Mouse (Mus musculus) left cerebral cortex, adult 11 months (tissue): ENCODE data around the gene G6pc.
"Not testable (repeated sequence)": the region's sequence is repeated elsewhere in the genome, so short reads cannot be mapped to it uniquely, and the experiment has no call there.

Experiments
- DNase-seq: peaks from one replicate; pipeline ENCODE4 v3.0.0; 2022; ENCODE audit warnings: low spot score

G6pc gene

DNA sequence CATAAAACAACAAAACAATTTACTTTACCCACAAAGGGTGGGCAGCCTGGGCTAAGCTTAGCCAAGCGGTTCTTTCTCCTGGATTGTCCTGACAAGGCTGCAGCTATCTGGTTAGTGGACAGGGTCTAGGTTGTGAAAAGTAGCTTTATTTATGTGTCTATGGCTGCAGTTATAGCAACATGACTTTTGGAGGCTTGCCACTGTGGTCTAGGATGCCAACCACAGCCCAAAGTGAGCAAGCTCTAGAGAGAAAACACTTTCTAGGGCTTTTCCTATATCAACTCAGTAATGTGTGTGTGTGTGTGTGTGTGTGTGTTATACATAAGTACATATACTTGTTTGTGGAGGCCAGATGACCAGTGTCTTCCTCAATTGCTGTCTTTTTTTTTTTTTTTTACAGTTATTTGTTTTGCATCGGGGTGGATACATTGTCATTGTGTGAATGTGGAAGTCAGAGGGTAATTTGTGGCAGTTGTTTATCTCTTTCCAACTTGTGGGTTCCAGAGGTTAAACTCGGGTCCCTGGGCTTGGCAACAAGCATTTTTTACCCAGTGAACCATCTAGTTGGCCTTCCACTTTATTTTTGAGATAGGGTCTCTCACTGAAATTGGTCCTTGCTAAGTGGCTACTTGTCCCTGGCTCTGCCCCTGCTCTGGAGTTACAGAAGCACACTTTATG lies 9.7 kb upstream of the G6pc start:
- DNase-seq = no peak

DNA sequence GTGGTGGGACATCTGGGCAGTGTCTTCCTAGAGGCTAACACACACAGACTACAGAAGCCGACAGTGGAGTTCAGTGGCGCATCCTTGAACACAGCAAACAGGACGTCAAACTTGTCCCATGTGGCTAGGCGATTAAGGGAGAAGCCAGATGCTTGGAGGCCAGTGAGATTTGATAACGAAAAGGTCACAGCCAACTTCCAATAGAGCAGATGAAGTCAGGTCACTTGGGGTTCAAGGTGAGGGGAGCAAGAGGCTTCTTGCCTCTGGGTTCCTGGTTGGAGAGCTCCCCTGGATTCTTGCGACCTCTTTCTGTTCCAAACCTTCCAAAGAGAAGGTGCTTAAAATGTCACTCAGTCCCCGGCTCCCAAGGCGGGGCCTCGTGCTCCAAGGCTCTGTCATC lies 7.6 kb upstream of the G6pc start:
- DNase-seq = no peak

DNA sequence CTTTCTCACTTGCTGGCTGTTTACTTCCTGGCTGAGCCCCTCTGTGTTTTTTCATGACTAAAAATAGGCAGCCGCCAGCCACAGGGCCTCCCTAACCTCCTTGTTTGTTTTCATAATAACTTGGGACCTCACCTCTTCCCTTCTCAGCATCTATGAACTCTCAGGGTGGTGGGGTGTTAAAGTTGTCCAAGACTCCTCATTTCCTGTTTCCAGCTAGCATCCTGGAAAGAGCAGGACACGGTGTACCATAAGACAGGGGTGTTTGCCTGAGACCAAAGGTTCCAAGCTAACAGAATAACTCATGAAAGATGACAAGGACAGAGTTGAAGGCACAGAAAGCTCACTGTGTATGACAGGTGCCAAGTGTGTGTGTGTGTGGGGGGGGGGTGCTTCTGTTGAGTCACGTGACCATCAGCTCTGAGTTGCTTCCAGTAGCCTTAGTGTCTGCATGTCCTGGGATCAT lies 6.7 kb upstream of the G6pc start:
- no peak for DNase-seq

DNA sequence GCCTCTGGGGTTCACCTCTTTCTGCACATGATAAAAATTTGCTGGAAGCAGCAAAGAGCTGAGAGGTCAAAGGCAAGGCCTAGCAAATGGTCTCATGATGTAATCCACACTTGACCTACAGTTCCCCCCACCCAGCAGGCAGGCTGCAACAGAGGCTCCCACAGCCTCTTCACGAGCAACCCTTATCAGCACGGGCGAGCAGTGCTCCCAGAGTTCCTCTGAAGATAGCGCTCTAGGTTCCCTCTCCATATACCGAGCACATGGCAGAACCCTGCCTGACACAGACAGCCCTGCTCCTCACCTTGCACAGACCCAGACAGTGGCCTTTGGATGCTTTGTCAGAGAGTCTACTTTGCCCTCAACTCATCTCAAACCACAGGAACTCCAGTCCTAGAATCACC lies 2.8 kb upstream of the G6pc start:
- DNase-seq = no peak

DNA sequence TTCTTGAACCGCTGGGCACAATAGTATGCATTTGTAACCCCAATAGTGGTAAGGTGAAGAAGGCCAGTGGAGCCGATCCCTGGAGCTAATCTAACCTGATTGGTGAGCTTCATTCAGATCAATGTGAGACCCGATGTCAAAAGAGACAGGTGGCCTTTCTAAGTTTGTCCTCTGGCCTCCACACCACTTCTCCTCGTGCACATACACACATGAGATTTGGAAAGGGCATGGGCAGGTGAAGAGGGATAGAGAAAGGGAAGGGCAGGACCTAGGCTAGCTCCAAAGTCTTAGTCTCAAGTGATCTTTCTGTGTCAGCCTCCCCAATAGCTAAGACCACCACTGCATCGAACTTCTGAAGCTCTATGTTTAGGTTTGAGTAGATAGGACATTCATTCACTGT lies 2.8 kb downstream of the G6pc start:
- DNase-seq = no peak

DNA sequence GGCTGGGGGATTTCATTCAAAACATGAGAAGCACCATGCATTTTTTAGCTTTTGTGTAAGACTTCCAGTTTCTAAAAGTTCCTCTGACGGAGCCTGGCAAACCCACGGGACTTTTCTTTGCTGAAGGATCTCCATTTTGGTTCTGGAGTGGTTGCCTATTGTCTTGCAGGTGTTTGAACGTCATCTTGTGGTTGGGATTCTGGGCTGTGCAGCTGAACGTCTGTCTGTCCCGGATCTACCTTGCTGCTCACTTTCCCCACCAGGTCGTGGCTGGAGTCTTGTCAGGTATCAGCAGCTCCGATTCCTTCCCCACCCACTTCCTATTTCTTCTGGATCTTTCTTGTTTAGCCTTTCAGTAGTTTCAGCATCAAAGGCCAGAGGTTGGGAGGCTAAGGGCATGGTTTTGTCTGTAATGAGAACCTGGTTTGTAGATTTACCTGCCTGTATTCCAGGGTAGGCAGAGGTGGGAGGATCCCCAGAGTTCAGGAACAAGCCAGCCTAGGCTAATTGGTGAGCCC lies 7.1 kb downstream of the G6pc start:
- DNase-seq = no peak

DNA sequence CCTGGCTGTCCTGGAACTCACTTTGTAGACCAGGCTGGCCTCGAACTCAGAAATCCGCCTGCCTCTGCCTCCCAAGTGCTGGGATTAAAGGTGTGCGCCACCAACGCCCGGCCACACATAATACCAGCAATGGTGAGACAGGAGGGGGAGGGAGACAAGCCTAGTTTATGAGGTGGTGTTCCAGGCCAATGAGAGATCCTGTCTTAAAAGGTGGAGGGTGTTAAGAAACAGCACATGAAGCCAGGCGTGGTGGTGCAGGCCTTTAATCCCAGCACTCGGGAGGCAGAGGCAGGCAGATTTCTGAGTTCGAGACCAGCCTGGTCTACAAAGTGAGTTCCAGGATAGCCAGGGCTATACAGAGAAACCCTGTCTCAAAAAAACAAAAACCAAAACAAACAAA lies 10.8 kb downstream of the G6pc start:
- not testable (repeated sequence) for DNase-seq

DNA sequence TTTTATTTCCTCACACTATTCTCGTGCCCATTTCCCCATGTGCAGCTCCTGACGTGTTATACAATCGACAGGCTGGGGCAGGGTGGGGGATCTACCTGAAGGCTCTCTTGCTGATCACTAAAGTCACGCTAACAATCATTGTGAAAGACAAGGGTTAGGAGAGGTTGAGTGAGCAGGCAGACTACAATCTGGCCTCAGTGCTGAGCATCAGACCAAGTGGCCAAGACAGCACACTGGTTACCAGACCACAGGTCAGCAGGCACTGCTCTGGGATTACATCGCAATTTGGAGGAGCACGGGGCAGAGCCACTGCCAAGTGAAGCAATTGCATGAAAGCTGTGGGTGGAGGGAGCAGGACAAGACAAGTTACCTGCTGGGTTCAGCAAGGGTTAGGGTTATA lies 11.6 kb downstream of the G6pc start:
- DNase-seq = no peak

DNA sequence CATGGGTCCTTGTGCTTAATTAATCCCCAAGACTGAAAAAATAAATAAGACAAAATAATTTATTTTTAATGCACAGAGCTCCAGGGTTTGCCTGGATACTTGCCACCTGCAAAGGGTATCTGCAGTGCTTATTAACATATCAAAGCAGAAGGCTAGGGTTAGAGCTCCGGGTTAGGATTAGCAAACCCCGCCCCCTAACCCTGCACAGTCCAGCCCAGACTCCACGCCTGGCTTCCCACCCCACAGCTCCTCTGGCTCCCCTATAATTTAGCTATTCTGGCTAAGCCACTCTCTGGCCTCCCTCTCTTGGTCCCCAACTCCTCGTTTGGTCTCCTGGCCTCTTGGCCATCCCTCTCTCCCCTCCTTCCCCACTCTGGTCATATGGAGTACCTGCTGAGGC lies 14.5 kb downstream of the G6pc start:
- DNase-seq = no peak

DNA sequence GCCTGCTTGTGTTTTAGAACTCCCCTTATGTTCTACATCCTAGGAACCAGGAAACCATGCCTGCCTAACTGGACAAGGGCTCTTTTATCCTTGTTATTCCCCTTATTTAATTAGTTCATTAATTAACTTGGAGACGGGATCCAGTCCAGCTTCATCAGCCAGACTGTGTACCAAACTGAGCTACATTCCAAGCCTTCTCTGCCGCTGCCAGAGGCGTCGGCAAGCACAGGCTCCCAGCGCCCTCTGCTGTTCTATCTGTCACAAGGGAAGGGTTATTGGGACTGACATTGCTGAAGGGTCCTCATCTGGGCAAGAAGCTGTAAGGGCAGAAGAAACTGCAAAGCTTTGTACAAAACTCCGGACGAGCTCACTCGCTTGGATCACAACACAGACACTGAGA lies 27.7 kb downstream of the G6pc start:
- no peak for DNase-seq

DNA sequence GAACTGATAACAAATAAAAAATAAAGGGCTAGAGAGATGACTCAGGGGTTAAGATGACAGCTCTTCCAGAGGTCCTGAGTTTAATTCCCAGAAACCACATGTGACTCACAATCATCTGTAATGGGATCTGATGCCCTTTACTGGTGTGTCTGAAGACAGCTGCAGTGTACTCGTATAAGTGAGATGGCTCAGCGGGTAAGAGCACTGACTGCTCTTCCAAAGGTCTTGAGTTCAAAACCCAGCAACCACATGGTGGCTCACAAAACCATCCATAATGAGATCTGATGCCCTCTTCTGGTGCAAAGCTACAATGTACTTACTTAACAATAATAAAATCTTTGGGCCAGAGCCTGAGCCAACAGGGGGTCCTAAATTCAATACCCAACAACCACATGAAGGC lies 47.9 kb downstream of the G6pc start:
- no peak for DNase-seq

DNA sequence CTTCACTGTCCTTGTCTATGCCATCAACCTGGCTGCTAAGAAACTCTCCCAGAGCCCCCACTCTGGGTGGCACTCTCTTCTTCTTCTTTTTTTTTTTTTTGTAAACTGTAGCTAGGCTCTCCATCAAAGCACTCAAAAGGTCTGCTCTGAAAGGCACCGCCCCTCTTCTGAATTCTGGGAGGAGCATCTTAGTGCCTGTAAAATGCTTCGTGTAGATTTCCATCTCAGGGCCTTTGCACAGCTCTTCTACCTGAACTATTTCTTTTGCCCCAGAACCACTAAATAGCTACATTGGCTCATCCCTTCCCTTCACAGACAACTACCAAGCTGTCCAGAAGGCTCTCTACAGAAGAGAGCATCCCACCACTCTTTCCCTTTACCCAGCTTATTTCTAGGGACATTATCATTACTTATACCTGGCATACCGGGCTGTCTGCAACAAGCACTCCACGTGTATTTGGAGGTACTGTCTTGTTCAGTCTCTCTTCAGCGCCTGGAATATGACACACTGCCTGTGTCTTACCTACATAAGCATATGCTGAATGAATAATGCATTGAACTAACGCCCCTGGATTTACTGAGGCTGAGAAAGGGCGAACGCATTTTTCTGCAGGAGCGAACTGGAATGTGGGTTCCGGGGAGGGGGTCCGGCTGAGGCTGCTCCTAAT lies 49.2 kb downstream of the G6pc start:
- no peak for DNase-seq

DNA sequence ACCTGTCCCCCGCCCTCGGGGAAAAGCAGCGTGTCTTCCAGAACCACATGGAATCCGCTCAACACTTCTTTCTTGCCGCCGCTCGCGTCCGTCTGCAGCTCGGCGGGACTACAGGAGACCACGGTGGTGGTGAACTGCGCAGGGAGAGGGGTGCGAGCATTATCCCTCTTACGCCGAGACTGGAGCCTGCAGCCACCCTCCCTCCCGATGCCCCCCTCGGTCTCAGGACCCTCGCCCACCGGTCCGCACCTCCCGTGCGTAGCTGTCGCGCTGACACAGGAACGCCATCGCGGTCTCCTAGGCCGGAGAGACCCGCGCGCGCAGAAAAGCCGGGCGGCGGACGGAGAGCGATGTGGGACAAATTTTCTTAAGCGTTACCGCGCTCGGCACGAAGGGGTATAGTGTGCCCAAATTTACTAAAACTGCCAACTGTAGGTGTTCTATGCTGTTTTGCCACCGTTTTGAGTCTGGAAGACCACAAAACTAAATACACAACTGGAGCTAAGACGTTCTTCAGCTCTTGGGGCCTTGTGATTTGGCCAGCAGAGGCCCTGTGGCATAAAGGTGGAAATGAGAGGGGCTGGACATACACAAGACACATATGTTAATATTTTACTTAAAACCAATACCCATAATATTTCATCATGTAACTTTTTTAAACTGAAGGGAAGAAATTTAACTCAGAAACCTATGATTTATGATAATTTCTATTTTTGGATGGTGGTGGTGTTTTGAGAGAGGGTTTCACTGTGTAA lies 49.9 kb downstream of the G6pc start, which contains the start of gene Aarsd1:
Gene Aarsd1, minus strand, starts transcription at position 515 of the 755 bp plus-strand sequence.
- peak; percentile 68 for DNase-seq

DNA sequence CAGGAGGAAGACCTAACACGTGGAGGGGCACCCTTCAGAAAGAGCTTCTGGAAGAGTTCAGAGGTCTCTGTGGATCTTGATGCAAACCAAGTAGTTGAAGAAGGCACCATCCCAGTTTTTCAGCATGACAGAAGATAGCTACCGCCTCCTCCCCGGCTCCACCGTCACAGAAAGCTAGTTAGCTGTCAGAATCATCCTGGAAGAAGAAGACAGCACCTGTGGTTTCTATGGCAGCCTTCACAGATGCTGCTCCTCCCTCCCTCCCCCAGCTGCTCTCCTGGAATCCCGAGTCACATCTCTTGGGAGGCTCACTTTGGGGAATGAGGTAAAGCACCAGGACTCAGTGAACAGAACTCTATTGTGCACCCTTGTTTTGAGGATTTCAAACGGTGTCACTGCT lies 51.6 kb downstream of the G6pc start:
- DNase-seq = peak; percentile 44

DNA sequence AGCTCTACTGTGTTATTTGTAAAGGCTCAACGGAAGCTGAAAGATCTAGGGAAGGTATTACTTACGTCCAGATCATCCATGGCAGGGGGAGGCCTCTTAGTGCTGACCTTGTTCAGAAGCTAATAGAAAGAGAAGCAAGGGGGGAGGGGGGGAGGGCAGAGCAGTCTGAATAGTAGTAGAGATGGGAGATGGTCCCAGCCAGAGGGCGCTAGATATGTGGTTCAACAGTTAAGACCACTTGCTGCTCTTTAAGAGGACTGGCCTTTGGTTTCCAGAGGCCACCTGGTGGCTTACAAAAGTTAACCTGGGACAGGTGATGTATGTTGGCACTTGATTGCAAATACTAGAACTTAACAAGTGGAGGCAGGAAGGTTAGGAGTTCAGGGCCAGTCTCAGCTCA lies 52.2 kb downstream of the G6pc start:
- DNase-seq = no peak

DNA sequence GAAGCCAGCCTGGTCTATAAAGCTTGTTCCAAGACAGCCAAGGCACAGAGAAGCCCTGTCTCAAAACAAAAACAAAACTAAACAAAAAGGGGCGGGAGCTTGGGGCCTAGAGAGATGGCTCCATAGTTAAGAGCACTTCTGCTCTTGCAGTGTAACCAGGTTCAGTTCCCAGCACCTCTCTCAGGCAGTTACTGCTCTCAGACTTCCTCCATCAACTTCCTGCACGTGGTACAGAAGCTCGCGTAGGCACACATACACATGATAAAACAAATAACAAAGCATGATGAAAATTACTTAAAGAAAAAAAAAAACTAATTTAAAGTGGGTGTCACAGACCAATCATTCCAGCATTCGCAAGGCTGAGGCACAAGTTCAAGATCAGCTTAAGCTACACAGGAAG lies 52.8 kb downstream of the G6pc start:
- DNase-seq = no peak

DNA sequence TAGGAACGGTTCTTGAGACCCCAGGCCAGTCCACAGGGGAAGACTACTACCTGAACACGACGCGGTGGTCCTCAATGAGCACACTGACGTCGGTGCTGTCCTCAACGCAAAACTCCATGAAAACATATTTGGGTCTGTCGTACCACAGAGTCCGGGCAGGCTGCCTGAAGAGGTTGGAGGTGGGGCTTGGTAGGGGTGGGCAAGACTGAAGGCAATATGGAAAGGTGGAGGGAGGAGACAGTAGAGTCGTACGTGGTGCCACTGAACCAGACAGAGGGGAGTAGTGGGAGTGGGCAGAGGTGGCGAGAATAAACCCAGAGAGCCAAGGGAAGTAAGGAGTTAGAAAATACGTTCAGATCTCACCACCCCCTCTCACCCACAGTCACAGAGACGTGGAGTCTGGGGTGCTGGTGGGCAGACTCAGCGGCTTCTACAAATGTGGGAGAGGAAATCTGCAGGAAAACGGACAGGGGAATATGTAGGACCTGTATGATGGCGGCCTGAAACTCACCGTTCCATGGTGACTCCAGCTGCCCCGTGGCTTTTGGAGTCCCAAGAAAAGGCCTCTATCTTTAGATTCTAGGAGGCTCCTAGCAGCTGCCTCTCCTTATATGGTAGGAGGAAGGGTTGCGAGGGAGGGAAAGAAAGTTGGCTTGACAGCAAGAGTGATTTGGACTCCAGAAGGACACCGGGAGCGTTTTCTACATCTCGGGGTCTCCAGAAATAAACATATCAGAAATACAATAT lies 56.9 kb downstream of the G6pc start, which contains the start of gene Gm27029:
Gene Gm27029, minus strand, starts transcription at position 692 of the 747 bp plus-strand sequence.
- no peak for DNase-seq

DNA sequence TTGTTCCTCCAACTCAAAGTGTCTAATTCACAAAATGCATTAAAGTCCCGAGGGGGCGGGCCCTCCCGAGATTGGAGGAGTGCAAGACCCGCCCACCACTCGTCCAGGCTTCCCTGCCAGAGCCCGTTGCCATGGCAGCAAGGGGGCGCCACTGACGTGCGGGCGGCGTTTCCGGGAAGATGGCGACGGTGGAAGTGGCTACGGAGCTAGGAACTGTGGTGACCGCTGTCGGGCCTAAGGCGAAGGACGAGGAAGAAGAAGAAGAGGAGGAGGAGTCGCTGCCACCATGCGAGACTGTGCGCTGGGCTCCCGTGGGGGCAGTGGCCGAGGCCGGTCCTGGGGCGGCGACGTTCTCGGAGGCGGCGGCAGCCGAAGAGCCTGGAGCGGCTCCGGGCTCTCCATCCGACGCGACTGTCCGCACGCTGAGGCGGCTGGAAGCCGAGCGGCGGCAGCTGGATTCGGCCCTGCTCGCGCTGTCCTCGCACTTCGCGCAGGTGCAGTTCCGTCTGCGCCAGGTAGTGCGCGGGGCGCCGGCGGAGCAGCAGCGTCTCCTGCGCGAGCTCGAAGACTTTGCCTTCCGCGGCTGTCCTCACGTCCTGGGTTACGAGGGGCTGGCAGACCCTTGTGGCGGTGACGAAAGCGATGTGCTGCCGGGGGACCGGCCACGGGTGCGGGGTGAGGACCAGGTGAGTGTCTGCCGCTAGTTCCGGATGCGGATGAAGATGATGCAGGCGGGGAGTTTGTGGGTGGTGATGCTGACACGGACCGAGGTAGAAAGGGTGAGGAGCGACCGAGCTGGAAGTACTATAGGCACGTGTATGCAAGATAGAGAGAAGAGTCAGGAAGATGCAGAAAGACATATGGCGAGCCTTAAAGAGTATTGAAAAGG lies 57.8 kb downstream of the G6pc start, which contains the start of the genes Rundc1 and Ptges3l:
Gene Rundc1, plus strand, starts transcription at position 161 of the 889 bp plus-strand sequence.
Gene Ptges3l, minus strand, starts transcription at position 409 of the 889 bp plus-strand sequence.
- DNase-seq = peak; percentile 94

DNA sequence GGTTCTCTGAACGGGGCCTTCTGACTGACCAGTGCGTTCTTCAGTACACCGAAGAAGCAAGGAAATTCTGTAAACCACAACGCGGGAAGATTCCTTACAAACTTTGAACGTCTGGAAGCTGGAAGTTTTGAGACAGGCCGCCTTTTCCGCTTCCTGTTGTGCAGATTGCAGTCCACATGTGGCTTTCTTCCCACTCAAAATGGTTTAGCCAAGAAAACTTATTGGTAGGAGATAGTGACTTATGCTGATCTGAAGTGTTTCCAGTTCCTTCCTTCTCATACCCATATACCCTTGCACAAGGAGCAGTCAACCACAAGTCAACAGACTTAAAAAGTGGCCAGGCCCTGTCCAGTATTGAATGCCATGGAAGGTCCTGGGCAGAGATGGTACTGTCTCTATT lies 58.8 kb downstream of the G6pc start:
- DNase-seq = no peak
